Mouse (Mus musculus) stomach, postnatal 0 days (tissue): ENCODE results near the gene Ip6k2. TPM values are rescaled to one million over a fixed set of nuclear protein-coding genes. Genes with fewer than 3 reads are reported as not detected.

Experiments
- ATAC-seq: fragments of 200-750 bp; cut with Nextera tagmentation; 2 replicates; pipeline ENCODE4 v1.8.0; 2017; ENCODE audit not compliant: low FRiP score, low TSS enrichment
- DNase-seq: peaks from one replicate; pipeline ENCODE4 v3.0.0-alpha.2; 2016; ENCODE audit warnings: low spot score
- H3K27ac ChIP-seq: fragments of 300-500 bp; sonication (generic); replicated peaks from 2 replicates; pipeline ENCODE4 v1.5.1; 2014; ENCODE audit warnings: mild to moderate bottlenecking, control low read depth
- H3K27me3 ChIP-seq: fragments of 300-500 bp; sonication (generic); 2 replicates; pipeline ENCODE4 v1.6.1; 2014; ENCODE audit warnings: low read length; ENCODE audit not compliant: control insufficient read depth, insufficient read depth
- H3K36me3 ChIP-seq: fragments of 300-500 bp; sonication (generic); 2 replicates; pipeline ENCODE4 v1.6.1; 2014; ENCODE audit warnings: low read length, mixed read lengths; ENCODE audit not compliant: control insufficient read depth, insufficient read depth
- H3K4me1 ChIP-seq: fragments of 300-500 bp; sonication (generic); replicated peaks from 2 replicates; pipeline ENCODE4 v1.6.1; 2014; ENCODE audit warnings: antibody characterized with exemption; ENCODE audit not compliant: control insufficient read depth, insufficient read depth
- H3K4me2 ChIP-seq: fragments of 300-500 bp; sonication (generic); replicated peaks from 2 replicates; pipeline ENCODE4 v1.6.1; 2014; ENCODE audit warnings: low read depth, mild to moderate bottlenecking, control low read depth, moderate library complexity
- H3K4me3 ChIP-seq: fragments of 300-500 bp; sonication (generic); 2 replicates; pipeline ENCODE4 v1.5.1; 2014; ENCODE audit warnings: low read depth, low read length, control low read depth
- H3K9ac ChIP-seq: fragments of 300-500 bp; sonication (generic); 2 replicates; pipeline ENCODE4 v1.6.1; 2014; ENCODE audit warnings: mild to moderate bottlenecking, low read length, control low read depth, mixed read lengths
- H3K9me3 ChIP-seq: fragments of 300-500 bp; sonication (generic); 2 replicates; pipeline ENCODE4 v1.6.1; 2016; ENCODE audit warnings: low read length; ENCODE audit not compliant: control insufficient read depth
- CTCF ChIP-seq: IDR thresholded peaks from 2 replicates; pipeline ENCODE4 v1.5.1; 2016; ENCODE audit warnings: antibody characterized with exemption, low read depth, mild to moderate bottlenecking, moderate library complexity
- EP300 ChIP-seq: optimal IDR thresholded peaks from 2 replicates; pipeline ENCODE3; 2016; ENCODE audit warnings: antibody characterized with exemption
- WGBS: fragments of 180-500 bp; shearing (Covaris S2); extraction: QIAGEN DNeasy Blood & Tissue Kit; methylation state at CpG from one replicate; pipeline ENCODE4 v1.1.7; 2014; 5-methylcytosine and 5-hydroxymethylcytosine counted together
- polyA plus RNA-seq: library from polyadenylated mRNA; unstranded; fragments of >200 nt; fragmentation: Nextera tagmentation; extraction: Ambion mirVana; gene quantifications from 2 replicates; pipeline ENCODE4 v1.2.1, GENCODE M21; 2015

The Ip6k2 gene
- polyA plus RNA-seq, 1 experiment from 2014 or later = 35.7 TPM

DNA sequence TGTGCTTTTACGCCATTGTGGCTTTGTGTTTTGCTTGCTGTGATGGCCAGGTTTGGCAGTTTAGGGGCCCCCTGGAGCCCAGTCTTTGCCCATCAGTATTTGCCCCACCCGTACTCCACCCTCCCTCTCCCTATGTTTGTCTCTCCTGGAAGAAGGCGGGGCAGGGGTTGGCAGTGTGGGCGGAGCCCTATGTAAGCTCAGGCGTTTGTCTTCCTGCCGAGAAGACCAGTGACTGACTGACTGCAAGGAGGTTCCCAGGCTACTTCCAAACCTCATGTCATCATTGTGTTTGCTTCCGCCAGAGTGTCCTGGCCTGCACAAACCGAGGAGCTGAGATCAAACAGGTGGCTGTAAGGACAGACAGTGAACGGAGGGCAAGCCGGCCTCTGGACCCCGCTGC lies 12.2 kb downstream of the Ip6k2 start:
- TF ChIP-seq EP300 (no peak), CTCF (no peak)
- peak overlapping the region; percentile 55 for H3K9ac ChIP-seq
- peak; percentile 83 for DNase-seq
- H3K27me3 ChIP-seq = no peaks in the 10 kb centered on the region
- no peaks in the 10 kb centered on the region for H3K9me3 ChIP-seq
- ATAC-seq = peak; percentile 90
- H3K4me3 ChIP-seq = peak overlapping the region; percentile 35
- WGBS = 31% methylated on average over 11 of the region's 11 CpGs
- H3K4me1 ChIP-seq = no peaks in the 10 kb centered on the region; the same call in 1 of the 2 replicates
- H3K27ac ChIP-seq = peak overlapping the region; percentile 89
- peak overlapping the region; percentile 51 for H3K4me2 ChIP-seq
- peaks cover 14% of the 10 kb centered on the region for H3K36me3 ChIP-seq

- Histone ChIP-seq H3K9ac (peak overlapping the region; percentile 55), H3K4me2 (peak overlapping the region; percentile 51), H3K27me3 (no peaks in the 10 kb centered on the region), H3K4me1 (no peaks in the 10 kb centered on the region; the same call in 1 of the 2 replicates), H3K9me3 (no peaks in the 10 kb centered on the region), H3K4me3 (peak overlapping the region; percentile 35), H3K27ac (peak overlapping the region; percentile 89), H3K36me3 (peaks cover 17% of the 10 kb centered on the region)
- 64% methylated on average over 4 of the region's 4 CpGs for WGBS
- DNase-seq (peak; percentile 54), ATAC-seq (peak; percentile 50)
- TF ChIP-seq CTCF (no peak), EP300 (no peak)
These were observed 12.9 kb downstream of the Ip6k2 start for GRCm38 (mm10) chr9:108796351-108796981.

DNA sequence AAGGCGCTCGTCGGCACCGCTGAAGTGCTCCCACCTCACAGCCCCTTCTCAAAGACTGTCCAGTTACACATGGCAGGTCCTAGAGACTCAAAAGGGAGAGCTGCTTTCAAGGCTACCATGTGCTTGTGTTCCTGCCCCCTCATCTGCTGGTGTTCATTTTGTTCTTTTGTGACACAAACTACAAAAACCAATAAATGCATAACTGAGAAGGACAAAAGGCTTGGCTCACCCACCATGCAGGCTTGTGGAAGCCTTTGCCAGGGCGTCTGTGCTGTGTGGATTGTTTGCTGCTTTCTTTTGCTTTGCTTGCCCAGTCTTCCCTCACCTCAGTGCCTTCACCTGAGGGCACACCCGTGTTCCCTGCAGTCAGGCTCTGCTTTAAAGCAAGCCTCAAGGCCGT lies 13.9 kb downstream of the Ip6k2 start:
- H3K9ac ChIP-seq = no peak overlapping the region
- no peaks in the 10 kb centered on the region; the same call in 1 of the 2 replicates for H3K4me1 ChIP-seq
- H3K27ac ChIP-seq = peak overlapping the region; percentile 89
- 76% methylated on average over 7 of the region's 7 CpGs for WGBS
- H3K4me3 ChIP-seq = peak overlapping the region; percentile 35
- DNase-seq (no peak), ATAC-seq (no peak)
- H3K27me3 ChIP-seq = no peaks in the 10 kb centered on the region
- peaks cover 17% of the 10 kb centered on the region for H3K36me3 ChIP-seq
- TF ChIP-seq EP300 (no peak), CTCF (no peak)
- H3K4me2 ChIP-seq = peak overlapping the region; percentile 51
- no peaks in the 10 kb centered on the region for H3K9me3 ChIP-seq

GRCm38 (mm10) chr9:108798508-108799075 lies 15.0 kb downstream of the Ip6k2 start:
- Histone ChIP-seq H3K27ac (no peak overlapping the region), H3K36me3 (peaks cover 17% of the 10 kb centered on the region), H3K9me3 (no peaks in the 10 kb centered on the region), H3K4me3 (no peak overlapping the region), H3K9ac (no peak overlapping the region), H3K4me2 (no peak overlapping the region), H3K27me3 (no peaks in the 10 kb centered on the region), H3K4me1 (no peaks in the 10 kb centered on the region; the same call in 1 of the 2 replicates)
- no peak for ATAC-seq
- 74% methylated on average over 5 of the region's 5 CpGs for WGBS
- TF ChIP-seq EP300 (no peak), CTCF (no peak)
- DNase-seq = no peak

- H3K27me3 ChIP-seq = no peaks in the 10 kb centered on the region
- ATAC-seq = no peak
- no peak overlapping the region for H3K4me3 ChIP-seq
- peaks cover 22% of the 10 kb centered on the region for H3K36me3 ChIP-seq
- no peaks in the 10 kb centered on the region for H3K4me1 ChIP-seq
- H3K4me2 ChIP-seq = no peak overlapping the region
- no peak overlapping the region for H3K9ac ChIP-seq
- DNase-seq = no peak
- H3K27ac ChIP-seq = no peak overlapping the region
- TF ChIP-seq CTCF = peak; percentile 33
- no peak for TF ChIP-seq EP300
- no peaks in the 10 kb centered on the region for H3K9me3 ChIP-seq
- 77% methylated on average over 3 of the region's 3 CpGs for WGBS
These were observed 16.0 kb downstream of the Ip6k2 start for GRCm38 (mm10) chr9:108799564-108799963.

GRCm38 (mm10) chr9:108805768-108806167 lies 22.2 kb downstream of the Ip6k2 start:
- Histone ChIP-seq H3K4me3 (no peak overlapping the region), H3K27me3 (no peaks in the 10 kb centered on the region), H3K4me1 (peaks cover 2% of the 10 kb centered on the region; the same call in 1 of the 2 replicates), H3K27ac (no peak overlapping the region), H3K36me3 (peaks cover 9% of the 10 kb centered on the region; the same call in 1 of the 2 replicates), H3K9me3 (no peaks in the 10 kb centered on the region), H3K9ac (no peak overlapping the region), H3K4me2 (no peak overlapping the region)
- TF ChIP-seq EP300 = no peak
- no peak for TF ChIP-seq CTCF
- WGBS = 83% methylated on average over 8 of the region's 8 CpGs
- ATAC-seq = no peak
- no peak for DNase-seq
